Mouse (Mus musculus): ENCODE results near the gene Cbr2.
"Not testable (repeated sequence)": the region's sequence is repeated elsewhere in the genome, so short reads cannot be mapped to it uniquely, and the experiment has no call there.

GRCm38 (mm10) chr11:120763121-120763999 is 31.4 kb upstream of the Cbr2 start:
- TF ChIP-seq POLR2A (IDR thresholded peaks at IDR 0.05; ENCODE audit: control insufficient read depth, extremely low read depth, insufficient read depth, low read length, poor library complexity); CTCF (IDR thresholded peaks at IDR 0.05; ENCODE audit: borderline replicate concordance, control insufficient read depth, extremely low read depth, insufficient read depth, low read length, poor library complexity): not testable (repeated sequence)

All from thymus, adult 2 months (tissue).